Mouse (Mus musculus) stomach, postnatal 0 days (tissue): ENCODE measurements at regions not wholly inside any gene's neighbourhood (a gene's known extent, or its start where the extent isn't known, plus 50 kb on each side); places are given as distances from the start of the nearest gene placed in this dataset.

ENCODE experiments used
- ATAC-seq: fragments of 200-750 bp; cut with Nextera tagmentation; 2 replicates; pipeline ENCODE4 v1.8.0; 2017; ENCODE audit not compliant: low FRiP score, low TSS enrichment
- DNase-seq: peaks from one replicate; pipeline ENCODE4 v3.0.0-alpha.2; 2016; ENCODE audit warnings: low spot score
- H3K27ac ChIP-seq: fragments of 300-500 bp; sonication (generic); replicated peaks from 2 replicates; pipeline ENCODE4 v1.5.1; 2014; ENCODE audit warnings: mild to moderate bottlenecking, control low read depth
- H3K27me3 ChIP-seq: fragments of 300-500 bp; sonication (generic); 2 replicates; pipeline ENCODE4 v1.6.1; 2014; ENCODE audit warnings: low read length; ENCODE audit not compliant: control insufficient read depth, insufficient read depth
- H3K36me3 ChIP-seq: fragments of 300-500 bp; sonication (generic); 2 replicates; pipeline ENCODE4 v1.6.1; 2014; ENCODE audit warnings: low read length, mixed read lengths; ENCODE audit not compliant: control insufficient read depth, insufficient read depth
- H3K4me1 ChIP-seq: fragments of 300-500 bp; sonication (generic); replicated peaks from 2 replicates; pipeline ENCODE4 v1.6.1; 2014; ENCODE audit warnings: antibody characterized with exemption; ENCODE audit not compliant: control insufficient read depth, insufficient read depth
- H3K4me2 ChIP-seq: fragments of 300-500 bp; sonication (generic); replicated peaks from 2 replicates; pipeline ENCODE4 v1.6.1; 2014; ENCODE audit warnings: low read depth, mild to moderate bottlenecking, control low read depth, moderate library complexity
- H3K4me3 ChIP-seq: fragments of 300-500 bp; sonication (generic); 2 replicates; pipeline ENCODE4 v1.5.1; 2014; ENCODE audit warnings: low read depth, low read length, control low read depth
- H3K9ac ChIP-seq: fragments of 300-500 bp; sonication (generic); 2 replicates; pipeline ENCODE4 v1.6.1; 2014; ENCODE audit warnings: mild to moderate bottlenecking, low read length, control low read depth, mixed read lengths
- H3K9me3 ChIP-seq: fragments of 300-500 bp; sonication (generic); 2 replicates; pipeline ENCODE4 v1.6.1; 2016; ENCODE audit warnings: low read length; ENCODE audit not compliant: control insufficient read depth
- CTCF ChIP-seq: IDR thresholded peaks from 2 replicates; pipeline ENCODE4 v1.5.1; 2016; ENCODE audit warnings: antibody characterized with exemption, low read depth, mild to moderate bottlenecking, moderate library complexity
- EP300 ChIP-seq: optimal IDR thresholded peaks from 2 replicates; pipeline ENCODE3; 2016; ENCODE audit warnings: antibody characterized with exemption
- WGBS: fragments of 180-500 bp; shearing (Covaris S2); extraction: QIAGEN DNeasy Blood & Tissue Kit; methylation state at CpG from one replicate; pipeline ENCODE4 v1.1.7; 2014; 5-methylcytosine and 5-hydroxymethylcytosine counted together

GRCm38 (mm10) chr2:28325502-28325901, 121.1 kb upstream of the Ppp1r26 start:
- Histone ChIP-seq H3K27ac (no peak overlapping the region), H3K4me2 (no peak overlapping the region), H3K9ac (no peak overlapping the region), H3K27me3 (no peaks in the 10 kb centered on the region), H3K4me3 (no peak overlapping the region), H3K4me1 (no peaks in the 10 kb centered on the region), H3K36me3 (no peaks in the 10 kb centered on the region), H3K9me3 (no peaks in the 10 kb centered on the region)
- TF ChIP-seq EP300 (no peak), CTCF (no peak)
- DNase-seq (no peak), ATAC-seq (0 out of 2 replicates have a peak, but pooled peaks have one; percentile 28)
- WGBS, result 52% methylated on average over 11 of the region's 11 CpGs

DNA sequence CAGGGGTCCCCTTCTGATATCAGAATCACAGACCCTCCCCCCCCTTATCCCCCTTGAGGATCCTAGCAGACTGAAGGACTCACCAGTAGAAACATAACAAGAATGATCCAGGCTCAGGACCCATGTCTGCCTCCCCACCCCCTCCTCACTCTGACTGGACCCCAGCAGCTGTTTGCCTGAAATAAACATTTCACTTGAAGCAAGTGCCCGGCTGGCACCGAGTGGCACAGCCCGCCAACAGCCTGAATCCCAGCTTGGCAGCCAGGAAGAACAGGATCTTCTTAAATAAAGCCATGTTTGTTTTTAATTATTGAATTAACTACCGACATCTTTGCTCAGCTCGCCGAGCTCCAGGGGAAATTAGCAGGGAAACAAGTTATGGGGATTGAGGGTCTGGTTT, 120.5 kb upstream of the Ppp1r26 start:
- H3K4me3 ChIP-seq, result no peak overlapping the region
- H3K36me3 ChIP-seq, result no peaks in the 10 kb centered on the region
- no peaks in the 10 kb centered on the region for H3K4me1 ChIP-seq
- H3K27ac ChIP-seq, result no peak overlapping the region
- H3K9me3 ChIP-seq, result no peaks in the 10 kb centered on the region
- TF ChIP-seq CTCF (no peak), EP300 (no peak)
- WGBS, result 41% methylated on average over 6 of the region's 6 CpGs
- H3K9ac ChIP-seq, result no peak overlapping the region
- DNase-seq (peak; percentile 19), ATAC-seq (no peak)
- H3K4me2 ChIP-seq, result no peak overlapping the region
- H3K27me3 ChIP-seq, result no peaks in the 10 kb centered on the region

- TF ChIP-seq EP300 (no peak), CTCF (no peak)
Measured at GRCm38 (mm10) chr2:28326682-28327081, 119.9 kb upstream of the Ppp1r26 start.

GRCm38 (mm10) chr2:28329130-28329529, 117.5 kb upstream of the Ppp1r26 start:
- TF ChIP-seq EP300, result no peak
- TF ChIP-seq CTCF, result no peak
- H3K4me3 ChIP-seq, result no peak overlapping the region
- WGBS, result 91% methylated on average over 5 of the region's 5 CpGs

More at GRCm38 (mm10) chr2:28326682-28327081, 119.9 kb upstream of the Ppp1r26 start:
- H3K27me3 ChIP-seq, result no peaks in the 10 kb centered on the region
- no peak for DNase-seq
- no peaks in the 10 kb centered on the region for H3K9me3 ChIP-seq
- no peak for ATAC-seq
- no peak overlapping the region for H3K4me3 ChIP-seq
- 83% methylated on average over 3 of the region's 3 CpGs for WGBS
- H3K9ac ChIP-seq, result no peak overlapping the region
- no peak overlapping the region for H3K27ac ChIP-seq
- H3K4me1 ChIP-seq, result no peaks in the 10 kb centered on the region
- no peak overlapping the region for H3K4me2 ChIP-seq
- no peaks in the 10 kb centered on the region for H3K36me3 ChIP-seq

DNA sequence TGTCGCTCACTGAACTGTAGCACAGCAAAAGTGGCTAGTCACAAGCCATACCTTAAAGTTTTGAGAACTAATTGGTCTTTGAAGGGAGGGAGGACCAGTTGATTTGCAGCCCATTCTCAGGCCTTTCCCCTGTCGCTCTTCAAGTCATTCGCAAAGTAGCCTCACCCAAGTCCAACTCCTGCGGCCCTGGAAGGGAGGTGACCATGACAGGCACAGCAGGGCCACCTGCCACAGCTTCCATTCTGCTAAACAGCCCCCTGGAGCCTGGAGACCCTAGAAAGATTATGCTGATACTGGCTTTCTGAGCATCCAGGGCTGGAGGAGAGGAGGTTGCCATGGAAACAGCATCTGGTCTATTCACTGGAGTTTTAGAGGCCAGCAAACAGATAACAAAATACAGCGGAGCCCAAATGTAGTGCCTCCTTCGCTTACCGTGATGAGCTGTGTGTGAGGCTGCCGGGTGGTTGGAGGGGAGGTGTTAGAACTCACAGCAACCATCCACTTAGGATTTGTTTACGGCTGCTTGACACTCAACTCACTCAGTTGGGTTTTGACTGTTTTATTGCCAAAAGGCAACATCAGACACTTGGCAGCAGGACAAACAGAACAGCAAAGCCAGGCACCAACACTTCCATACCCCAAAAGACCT, 111.3 kb upstream of the Ppp1r26 start:
- no peak overlapping the region for H3K9ac ChIP-seq
- DNase-seq (no peak), ATAC-seq (no peak)
- H3K9me3 ChIP-seq, result no peaks in the 10 kb centered on the region
- no peak overlapping the region for H3K4me3 ChIP-seq
- no peaks in the 10 kb centered on the region for H3K27me3 ChIP-seq
- no peaks in the 10 kb centered on the region for H3K36me3 ChIP-seq
- H3K4me2 ChIP-seq, result no peak overlapping the region
- no peak overlapping the region for H3K27ac ChIP-seq
- TF ChIP-seq EP300 (no peak), CTCF (no peak)
- WGBS, result 48% methylated on average over 9 of the region's 9 CpGs
- H3K4me1 ChIP-seq, result no peaks in the 10 kb centered on the region

More at GRCm38 (mm10) chr2:28329130-28329529, 117.5 kb upstream of the Ppp1r26 start:
- DNase-seq (no peak), ATAC-seq (no peak)
- H3K27me3 ChIP-seq, result no peaks in the 10 kb centered on the region
- no peak overlapping the region for H3K27ac ChIP-seq
- H3K36me3 ChIP-seq, result no peaks in the 10 kb centered on the region
- H3K9me3 ChIP-seq, result no peaks in the 10 kb centered on the region
- H3K4me1 ChIP-seq, result no peaks in the 10 kb centered on the region
- no peak overlapping the region for H3K9ac ChIP-seq
- no peak overlapping the region for H3K4me2 ChIP-seq

DNA sequence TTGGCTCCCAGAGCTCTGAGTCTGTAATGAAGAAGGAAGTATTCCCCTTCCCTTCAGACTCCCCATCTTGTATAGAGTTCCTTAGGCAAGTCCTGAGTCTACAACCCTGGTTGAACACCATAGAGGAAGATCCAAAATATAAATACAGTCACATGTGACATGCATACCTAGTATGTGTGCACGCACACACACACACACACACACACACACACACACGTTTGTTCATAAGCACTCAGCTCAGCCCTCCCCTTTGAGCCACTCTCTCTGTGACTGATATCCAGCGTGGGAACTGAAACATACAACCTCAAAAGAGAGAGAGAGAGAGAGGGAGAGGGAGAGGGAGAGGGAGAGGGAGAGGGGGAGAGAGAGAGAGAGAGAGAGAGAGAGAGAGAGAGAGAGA, 110.8 kb upstream of the Ppp1r26 start:
- no peaks in the 10 kb centered on the region for H3K4me1 ChIP-seq
- TF ChIP-seq CTCF (no peak), EP300 (no peak)
- H3K9me3 ChIP-seq, result no peaks in the 10 kb centered on the region
- ATAC-seq (no peak), DNase-seq (no peak)
- no peaks in the 10 kb centered on the region for H3K27me3 ChIP-seq
- H3K27ac ChIP-seq, result no peak overlapping the region
- no peak overlapping the region for H3K4me2 ChIP-seq
- H3K4me3 ChIP-seq, result no peak overlapping the region
- no peaks in the 10 kb centered on the region for H3K36me3 ChIP-seq
- no peak overlapping the region for H3K9ac ChIP-seq
- WGBS, result 59% methylated on average over 3 of the region's 3 CpGs
